Mouse (Mus musculus) brain, embryonic 14.5 days (tissue): Measurements from ENCODE around the gene March9.

ENCODE experiments used
- CTCF ChIP-seq: fragments of 200-500 bp; IDR thresholded peaks from 2 replicates; pipeline ENCODE4 v1.5.1; 2012; ENCODE audit warnings: inconsistent platforms, mild to moderate bottlenecking, moderate library complexity, borderline replicate concordance; ENCODE audit not compliant: insufficient read depth, insufficient read length; ENCODE audit errors: extremely low read depth
- POLR2A ChIP-seq: fragments of 200-500 bp; IDR thresholded peaks from 2 replicates; pipeline ENCODE4 v1.6.1; 2012; ENCODE audit warnings: mild to moderate bottlenecking, inconsistent platforms, borderline replicate concordance; ENCODE audit not compliant: poor library complexity, insufficient read depth, insufficient read length, severe bottlenecking; ENCODE audit errors: extremely low read depth

DNA sequence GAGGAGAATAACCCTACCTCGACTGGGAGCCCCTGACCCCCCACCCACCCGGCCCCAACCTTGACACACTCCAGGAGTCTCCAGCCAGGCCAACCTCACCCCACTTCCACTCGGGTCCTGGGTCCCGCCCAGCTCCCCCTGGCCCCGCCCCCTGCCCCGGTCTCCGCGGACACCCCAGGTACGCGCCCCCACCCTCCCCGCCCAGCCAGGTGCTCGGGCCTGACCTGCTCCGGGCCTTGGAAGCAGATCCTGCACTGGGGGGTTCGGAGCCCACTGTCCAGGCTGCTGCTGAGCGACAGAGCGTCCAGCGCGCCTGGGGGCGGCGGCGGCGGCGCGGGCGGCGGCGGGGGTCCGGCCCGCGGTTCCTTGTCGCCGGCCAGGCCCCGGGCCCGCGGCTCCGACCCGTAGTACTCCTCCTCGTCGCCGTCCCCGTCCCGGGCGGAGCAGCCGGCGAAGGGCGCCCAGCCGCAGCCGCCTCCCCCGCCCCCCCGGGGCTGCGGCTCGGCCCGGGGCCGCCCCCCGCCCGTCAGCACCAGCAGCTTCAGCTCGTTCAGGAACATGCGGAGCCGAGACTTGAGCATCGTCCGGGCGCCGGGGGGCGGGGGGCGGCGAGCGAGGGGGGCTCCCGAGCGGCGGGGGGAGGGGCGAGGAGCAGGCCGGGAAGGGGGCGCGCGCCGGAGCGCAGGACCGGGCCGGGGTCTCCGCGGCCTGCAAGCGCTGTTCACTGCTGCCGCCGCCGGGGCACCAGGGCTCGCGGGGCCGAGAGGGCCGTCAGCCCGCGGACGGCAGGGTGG, 613 bp downstream of the March9 start:
- TF ChIP-seq CTCF (no peak), POLR2A (0 out of 2 replicates have a peak, but pooled peaks have one; percentile 28)
